Mouse (Mus musculus) stomach, postnatal 0 days (tissue): ENCODE data around the gene Alox8. TPM values are rescaled to one million over a fixed set of nuclear protein-coding genes. Genes with fewer than 3 reads are reported as not detected.

Source experiments
- ATAC-seq: fragments of 200-750 bp; cut with Nextera tagmentation; 2 replicates; pipeline ENCODE4 v1.8.0; 2017; ENCODE audit not compliant: low FRiP score, low TSS enrichment
- DNase-seq: peaks from one replicate; pipeline ENCODE4 v3.0.0-alpha.2; 2016; ENCODE audit warnings: low spot score
- H3K27ac ChIP-seq: fragments of 300-500 bp; sonication (generic); replicated peaks from 2 replicates; pipeline ENCODE4 v1.5.1; 2014; ENCODE audit warnings: mild to moderate bottlenecking, control low read depth
- H3K27me3 ChIP-seq: fragments of 300-500 bp; sonication (generic); 2 replicates; pipeline ENCODE4 v1.6.1; 2014; ENCODE audit warnings: low read length; ENCODE audit not compliant: control insufficient read depth, insufficient read depth
- H3K36me3 ChIP-seq: fragments of 300-500 bp; sonication (generic); 2 replicates; pipeline ENCODE4 v1.6.1; 2014; ENCODE audit warnings: low read length, mixed read lengths; ENCODE audit not compliant: control insufficient read depth, insufficient read depth
- H3K4me1 ChIP-seq: fragments of 300-500 bp; sonication (generic); replicated peaks from 2 replicates; pipeline ENCODE4 v1.6.1; 2014; ENCODE audit warnings: antibody characterized with exemption; ENCODE audit not compliant: control insufficient read depth, insufficient read depth
- H3K4me2 ChIP-seq: fragments of 300-500 bp; sonication (generic); replicated peaks from 2 replicates; pipeline ENCODE4 v1.6.1; 2014; ENCODE audit warnings: low read depth, mild to moderate bottlenecking, control low read depth, moderate library complexity
- H3K4me3 ChIP-seq: fragments of 300-500 bp; sonication (generic); 2 replicates; pipeline ENCODE4 v1.5.1; 2014; ENCODE audit warnings: low read depth, low read length, control low read depth
- H3K9ac ChIP-seq: fragments of 300-500 bp; sonication (generic); 2 replicates; pipeline ENCODE4 v1.6.1; 2014; ENCODE audit warnings: mild to moderate bottlenecking, low read length, control low read depth, mixed read lengths
- H3K9me3 ChIP-seq: fragments of 300-500 bp; sonication (generic); 2 replicates; pipeline ENCODE4 v1.6.1; 2016; ENCODE audit warnings: low read length; ENCODE audit not compliant: control insufficient read depth
- CTCF ChIP-seq: IDR thresholded peaks from 2 replicates; pipeline ENCODE4 v1.5.1; 2016; ENCODE audit warnings: antibody characterized with exemption, low read depth, mild to moderate bottlenecking, moderate library complexity
- EP300 ChIP-seq: optimal IDR thresholded peaks from 2 replicates; pipeline ENCODE3; 2016; ENCODE audit warnings: antibody characterized with exemption
- WGBS: fragments of 180-500 bp; shearing (Covaris S2); extraction: QIAGEN DNeasy Blood & Tissue Kit; methylation state at CpG from one replicate; pipeline ENCODE4 v1.1.7; 2014; 5-methylcytosine and 5-hydroxymethylcytosine counted together
- polyA plus RNA-seq: library from polyadenylated mRNA; unstranded; fragments of >200 nt; fragmentation: Nextera tagmentation; extraction: Ambion mirVana; gene quantifications from 2 replicates; pipeline ENCODE4 v1.2.1, GENCODE M21; 2015

Gene Alox8
- 1.2 and 1.3 TPM in 2 replicates for polyA plus RNA-seq

DNA sequence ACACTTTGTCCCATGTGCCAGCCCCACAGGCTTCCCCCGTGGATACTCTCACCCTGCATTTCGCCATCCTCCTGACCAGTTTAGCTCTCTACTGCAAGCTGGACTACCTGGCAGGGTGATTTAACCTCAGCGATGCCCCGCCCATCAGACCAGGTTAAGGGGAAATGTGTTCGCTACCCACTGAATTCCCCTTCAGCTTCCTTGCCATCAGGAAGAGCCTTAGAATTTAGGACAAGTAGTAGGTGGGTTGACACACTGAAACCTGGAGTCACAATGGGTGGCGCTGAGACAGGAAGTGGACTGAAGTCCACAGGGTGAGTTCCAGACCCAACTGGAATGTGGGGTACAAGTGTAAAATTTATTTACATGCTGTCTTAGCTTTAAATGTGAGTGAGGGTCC is at the start of gene Alox8:
Gene Alox8 (minus strand): TSS at position 101 of the 400 bp plus-strand sequence.
- Histone ChIP-seq H3K4me3 (peak within 1 kb of the TSS; percentile 27), H3K9me3 (no peaks in the 10 kb centered on the region), H3K27ac (no peak within 1 kb of the TSS), H3K36me3 (no peaks in the 10 kb centered on the region), H3K9ac (no peak within 1 kb of the TSS), H3K4me1 (no peaks in the 10 kb centered on the region), H3K27me3 (no peaks in the 10 kb centered on the region), H3K4me2 (peak within 1 kb of the TSS; percentile 53)
- TF ChIP-seq EP300 (no peak), CTCF (no peak)
- WGBS: 30% methylated on average over 6 of the region's 6 CpGs
- ATAC-seq (no peak), DNase-seq (no peak)

DNA sequence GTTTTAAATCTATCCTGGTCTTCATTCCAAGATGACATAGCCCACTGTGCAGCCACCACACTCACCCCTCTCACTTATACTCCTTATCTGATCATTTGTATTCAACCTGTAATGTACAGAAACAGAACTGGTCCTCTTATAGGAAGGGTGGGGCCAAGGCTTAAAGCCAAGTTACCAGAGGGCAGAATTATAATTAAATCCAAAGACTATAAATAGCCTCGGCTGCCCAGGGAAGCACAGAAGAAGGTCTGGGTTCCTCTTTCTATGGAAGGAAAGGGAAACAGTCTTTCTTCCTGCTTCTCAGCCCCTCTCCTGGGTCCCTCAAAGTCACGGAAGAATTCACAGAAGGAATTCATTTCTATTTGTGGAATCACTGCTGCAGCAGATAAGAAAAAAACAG is 48.0 kb upstream of the Alox8 start:
- H3K4me2 ChIP-seq: peak overlapping the region; percentile 21
- TF ChIP-seq EP300 (no peak), CTCF (no peak)
- H3K4me1 ChIP-seq: peaks cover 4% of the 10 kb centered on the region
- H3K27me3 ChIP-seq: no peaks in the 10 kb centered on the region
- H3K9me3 ChIP-seq: no peaks in the 10 kb centered on the region
- no peak for ATAC-seq
- no peaks in the 10 kb centered on the region for H3K36me3 ChIP-seq
- H3K4me3 ChIP-seq: peak overlapping the region; percentile 16; the same call in 1 of the 2 replicates
- no peak overlapping the region for H3K9ac ChIP-seq
- peak overlapping the region; percentile 49 for H3K27ac ChIP-seq
- DNase-seq: no peak
- WGBS: 13% methylated on average over 2 of the region's 2 CpGs

DNA sequence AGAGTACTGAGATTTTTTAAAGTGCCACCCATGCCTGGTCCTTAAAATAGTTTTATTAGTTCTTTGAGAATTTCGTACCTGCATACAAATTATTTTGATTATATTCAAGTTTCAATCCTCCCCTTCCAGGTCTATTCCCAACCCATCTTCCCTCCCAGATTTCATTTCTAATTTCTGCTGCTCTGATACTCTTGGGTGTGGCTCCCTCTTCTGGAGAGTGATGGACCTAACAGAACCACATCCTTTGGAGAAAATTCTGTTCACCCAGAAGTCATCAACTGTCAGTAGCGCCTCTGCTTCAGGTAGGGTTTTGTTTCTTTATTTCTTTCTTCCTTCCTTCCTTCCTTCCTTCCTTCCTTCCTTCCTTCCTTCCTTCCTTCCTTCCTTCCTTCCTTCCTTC is 47.3 kb upstream of the Alox8 start:
- Histone ChIP-seq H3K36me3 (no peaks in the 10 kb centered on the region), H3K9me3 (no peaks in the 10 kb centered on the region), H3K4me3 (no peak overlapping the region), H3K27me3 (no peaks in the 10 kb centered on the region), H3K4me2 (no peak overlapping the region), H3K9ac (no peak overlapping the region), H3K4me1 (peaks cover 4% of the 10 kb centered on the region), H3K27ac (no peak overlapping the region)
- DNase-seq (peak; percentile 38), ATAC-seq (no peak)
- TF ChIP-seq CTCF: peak; percentile 87
- TF ChIP-seq EP300: no peak
- 21% methylated on average over 2 of the region's 2 CpGs for WGBS

DNA sequence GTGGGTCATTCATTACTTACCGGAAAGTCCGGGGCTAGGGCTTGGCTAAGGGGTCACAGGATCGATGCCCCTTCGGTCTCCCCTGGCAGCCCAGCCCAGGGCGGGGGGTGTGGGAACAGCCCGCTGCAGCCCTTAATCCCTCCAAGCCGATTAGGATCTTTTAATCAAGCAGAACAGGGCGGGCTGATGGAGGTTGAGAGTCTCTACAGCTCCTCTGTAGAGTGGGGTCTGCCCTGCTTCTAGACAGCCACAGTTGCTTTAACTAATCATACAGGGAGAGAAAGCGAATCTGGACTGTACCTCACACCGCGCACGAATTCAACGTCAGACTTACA is 39.2 kb upstream of the Alox8 start, which contains the start of gene Gucy2e:
Gene Gucy2e (minus strand): TSS at position 111 of the 335 bp plus-strand sequence.
- H3K9ac ChIP-seq: peak within 1 kb of the TSS; percentile 50
- WGBS: 25% methylated on average over 13 of the region's 13 CpGs

DNA sequence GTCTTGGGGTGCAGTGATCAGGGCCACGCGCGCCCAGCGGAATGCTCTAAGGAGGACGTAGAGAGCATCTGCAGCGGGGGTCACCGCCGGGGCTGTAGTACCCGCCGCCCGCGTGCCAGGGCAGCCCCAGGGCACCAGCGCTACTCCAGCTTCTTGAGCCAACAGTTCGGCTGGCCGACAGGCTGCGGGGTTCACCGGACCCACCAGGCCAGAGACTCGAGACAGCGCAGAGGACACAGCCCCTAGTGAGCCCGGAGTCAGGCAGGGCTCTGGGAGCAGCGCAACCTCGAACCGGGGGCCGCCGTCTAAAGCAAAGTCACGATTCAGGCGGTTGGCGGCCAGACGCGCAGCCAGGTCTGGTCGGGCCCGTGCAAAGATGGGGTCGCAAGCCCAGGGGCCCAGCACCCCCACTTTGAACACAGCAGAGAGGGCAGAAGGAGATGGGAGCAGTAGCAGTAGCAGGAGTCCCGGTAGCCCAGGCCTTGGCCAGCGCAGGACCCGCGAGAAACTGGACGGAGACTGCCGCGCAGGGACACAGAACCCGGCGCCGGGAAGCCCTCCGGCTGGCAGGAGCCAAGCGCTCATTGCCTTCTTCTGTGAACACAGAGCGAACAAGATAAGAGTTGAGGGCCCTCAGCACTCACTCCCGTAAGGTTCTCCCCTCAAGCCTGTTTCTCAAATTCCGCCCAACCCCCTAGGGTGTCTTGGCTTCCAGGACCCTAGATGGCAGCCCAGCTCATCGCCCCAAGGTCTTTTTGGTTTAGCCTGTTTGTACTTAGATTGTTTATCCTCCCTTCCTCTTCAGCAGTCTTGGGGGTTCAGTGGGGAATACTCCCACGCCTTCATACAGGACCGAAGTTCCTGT is 38.6 kb upstream of the Alox8 start:
- no peaks in the 10 kb centered on the region for H3K9me3 ChIP-seq
- H3K4me2 ChIP-seq: peak overlapping the region; percentile 74
- WGBS: 8% methylated on average over 51 of the region's 51 CpGs
- peaks cover 6% of the 10 kb centered on the region; the same call in 1 of the 2 replicates for H3K27me3 ChIP-seq
- peaks cover 5% of the 10 kb centered on the region; the same call in 1 of the 2 replicates for H3K4me1 ChIP-seq
- TF ChIP-seq EP300 (no peak), CTCF (no peak)
- H3K4me3 ChIP-seq: peak overlapping the region; percentile 43
- H3K9ac ChIP-seq: peak overlapping the region; percentile 50
- H3K27ac ChIP-seq: no peak overlapping the region
- DNase-seq: no peak
- ATAC-seq: peak; percentile 24; the same call in 1 of the 2 replicates
- no peaks in the 10 kb centered on the region for H3K36me3 ChIP-seq

More for the DNA sequence above, 39.2 kb upstream of the Alox8 start, which contains the start of gene Gucy2e:
- peak within 1 kb of the TSS; percentile 74 for H3K4me2 ChIP-seq
- no peaks in the 10 kb centered on the region for H3K36me3 ChIP-seq
- peaks cover 6% of the 10 kb centered on the region; the same call in 1 of the 2 replicates for H3K27me3 ChIP-seq
- peaks cover 5% of the 10 kb centered on the region; the same call in 1 of the 2 replicates for H3K4me1 ChIP-seq
- ATAC-seq: no peak
- H3K9me3 ChIP-seq: no peaks in the 10 kb centered on the region
- DNase-seq: no peak
- TF ChIP-seq CTCF (no peak), EP300 (no peak)
- H3K27ac ChIP-seq: no peak within 1 kb of the TSS; the same call in 1 of the 2 replicates
- H3K4me3 ChIP-seq: peak within 1 kb of the TSS; percentile 43
